Mouse (Mus musculus): ENCODE data around the gene Gm45234. TPM values are rescaled to one million over a fixed set of nuclear protein-coding genes. Genes with fewer than 3 reads are reported as not detected.
A peak's percentile ranks its signal among the peaks of the same experiment; 100 is the strongest.

The Gm45234 gene
- total RNA-seq, 2 experiments from 2014 or later, result 1.1 TPM; not detected in 1

GRCm38 (mm10) chr6:124767536-124767919 is 11.7 kb upstream of the Gm45234 start:
- no peak for DNase-seq

DNA sequence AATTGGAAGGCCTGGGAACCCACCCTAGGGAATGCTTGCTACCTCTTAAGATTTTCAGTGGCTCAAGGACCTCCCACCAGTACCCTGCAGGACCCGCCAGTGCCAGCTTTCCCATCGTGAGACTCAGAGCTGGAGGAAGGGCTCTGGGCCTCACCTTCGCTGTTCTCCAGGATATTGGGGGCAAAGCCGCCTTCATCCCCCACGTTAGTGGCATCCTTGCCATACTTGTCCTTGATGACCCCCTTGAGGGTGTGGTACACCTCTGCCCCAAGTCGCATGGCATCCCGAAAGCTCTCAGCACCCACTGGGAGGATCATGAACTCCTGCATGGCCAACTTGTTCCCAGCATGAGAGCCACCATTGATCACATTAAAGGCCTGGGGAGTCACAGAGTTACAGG is 10.1 kb upstream of the Gm45234 start:
- DNase-seq, result no peak

GRCm38 (mm10) chr6:124759259-124759658 is 3.4 kb upstream of the Gm45234 start:
- DNase-seq, result peak; percentile 92

GRCm38 (mm10) chr6:124758849-124759232 is 3.0 kb upstream of the Gm45234 start:
- no peak for DNase-seq

DNA sequence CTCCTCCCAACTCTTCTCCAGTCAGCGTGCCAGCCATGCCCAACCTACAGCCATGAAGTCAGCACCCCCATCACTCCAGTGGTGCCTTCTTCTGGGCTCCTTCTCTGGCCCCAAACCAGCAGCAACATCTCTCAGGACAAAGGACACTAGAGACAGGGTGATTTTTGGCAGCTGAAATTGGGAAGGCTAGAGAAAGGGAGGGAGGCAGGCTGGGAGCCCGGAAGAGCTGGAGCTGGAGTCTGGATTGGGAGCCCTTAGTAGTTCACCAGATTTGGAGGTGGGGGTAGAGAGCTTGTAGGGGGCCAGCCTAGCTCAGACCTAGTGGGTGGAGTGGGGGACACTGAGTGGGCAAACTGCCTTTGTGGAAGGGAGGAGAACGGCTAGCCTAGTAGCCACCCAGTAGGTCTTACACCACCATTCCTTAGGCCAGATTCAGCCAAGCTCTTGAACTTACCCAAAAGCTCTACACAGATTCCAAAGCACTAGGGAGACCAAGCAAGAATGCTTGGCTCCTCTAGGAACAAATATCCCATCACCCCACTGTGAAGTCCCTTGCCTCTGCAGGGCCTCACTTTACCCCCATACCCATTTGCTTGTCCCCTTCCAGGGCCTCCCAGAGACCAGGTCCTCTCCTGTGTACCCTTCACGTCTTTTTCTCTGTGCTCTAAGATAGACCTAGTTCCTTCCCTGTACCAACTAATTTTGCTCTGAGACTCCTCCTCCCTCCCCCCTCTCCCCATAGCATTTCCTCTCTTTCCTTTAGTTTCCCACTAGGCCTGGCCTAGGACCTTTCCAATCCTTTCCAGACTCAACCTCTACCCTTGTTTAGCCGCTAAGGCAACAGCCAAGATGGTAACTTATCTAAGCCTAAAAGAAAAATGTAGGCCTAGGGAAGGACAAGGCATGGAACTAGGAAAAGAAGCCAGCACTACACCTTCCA is 2.4 kb upstream of the Gm45234 start:
- peak; percentile 75 for DNase-seq

DNA sequence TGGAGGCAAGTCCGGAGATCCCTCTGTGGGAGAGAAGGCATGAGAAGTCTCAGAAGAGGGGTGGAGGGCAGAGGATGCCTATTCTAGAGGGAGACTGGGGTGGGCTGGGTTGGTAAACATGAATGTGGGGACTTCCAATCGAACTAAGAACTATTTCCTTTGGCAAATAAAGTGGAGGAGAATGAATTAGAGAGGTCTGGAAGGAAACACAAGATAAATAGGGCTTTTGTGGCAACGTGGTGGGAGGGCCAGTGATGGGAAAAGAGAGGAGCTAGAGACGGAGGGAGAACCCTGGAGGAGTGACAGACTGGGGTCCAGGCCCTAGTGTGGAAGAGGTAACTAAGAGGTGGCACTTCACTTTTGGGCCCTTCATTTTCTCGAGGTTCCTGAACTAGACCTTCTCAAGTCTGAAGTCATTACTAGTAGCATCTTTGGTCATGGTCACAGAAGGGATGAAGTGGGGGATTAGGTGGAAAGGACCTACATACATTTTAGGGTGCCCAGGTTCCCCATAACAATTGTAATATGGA is 1.6 kb upstream of the Gm45234 start:
- DNase-seq, result no peak

DNA sequence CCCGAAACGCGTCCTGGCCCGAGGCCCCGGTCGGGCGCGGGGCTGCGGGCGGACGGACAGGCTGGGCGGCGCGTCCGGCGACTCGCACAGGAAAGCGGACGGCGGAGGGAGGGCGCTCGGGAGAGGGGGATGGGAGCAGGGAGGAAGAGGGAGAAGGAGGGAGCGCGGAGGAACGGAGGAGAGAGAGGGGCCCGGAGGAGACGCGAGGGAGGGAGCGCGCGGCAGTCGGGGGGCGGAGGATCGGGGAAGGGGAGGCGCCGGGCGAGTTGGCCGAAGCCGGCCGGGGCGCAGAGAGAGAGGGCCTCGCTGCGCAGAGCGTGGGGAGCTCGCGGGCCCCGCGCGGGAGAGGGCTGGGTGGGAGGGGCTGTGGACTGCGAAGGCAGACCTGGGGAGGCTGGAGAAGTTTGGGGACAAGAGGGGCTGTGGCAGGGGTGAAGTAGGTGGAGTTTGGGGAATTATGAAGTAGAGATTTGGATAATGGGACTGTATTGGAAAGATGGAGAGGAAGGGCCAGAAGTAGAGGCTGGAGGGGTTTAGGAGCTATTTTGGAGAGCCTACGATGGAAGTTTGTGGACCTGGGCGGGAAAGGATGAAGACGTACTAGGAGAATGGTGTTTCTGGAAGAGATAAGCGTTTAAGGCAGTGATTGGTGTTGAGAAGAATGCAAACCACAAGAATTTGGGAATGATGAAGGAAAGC is 980 bp upstream of the Gm45234 start:
- peak; percentile 90 for DNase-seq

GRCm38 (mm10) chr6:124755306-124755705 is 515 bp downstream of the Gm45234 start:
- DNase-seq, result no peak

DNA sequence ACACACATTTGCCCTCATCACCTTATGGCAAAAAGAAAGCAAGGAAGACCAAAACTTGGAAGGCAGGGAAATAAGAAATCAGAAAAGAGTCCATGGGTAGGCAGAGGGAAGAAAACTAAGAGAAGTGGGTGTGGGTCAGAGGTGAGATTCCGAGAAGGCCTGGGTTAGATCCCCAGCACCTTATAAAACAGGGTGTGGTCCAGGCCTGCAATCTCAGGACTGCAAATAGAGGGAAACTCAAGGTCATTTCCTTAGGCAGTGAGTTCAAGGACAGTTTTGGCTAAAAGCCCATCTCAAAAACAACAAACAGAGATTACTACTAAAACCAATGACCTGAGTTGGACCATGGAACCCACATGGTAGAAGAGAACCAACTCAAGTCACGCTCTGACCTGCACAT is 2.0 kb downstream of the Gm45234 start:
- no peak for DNase-seq

DNA sequence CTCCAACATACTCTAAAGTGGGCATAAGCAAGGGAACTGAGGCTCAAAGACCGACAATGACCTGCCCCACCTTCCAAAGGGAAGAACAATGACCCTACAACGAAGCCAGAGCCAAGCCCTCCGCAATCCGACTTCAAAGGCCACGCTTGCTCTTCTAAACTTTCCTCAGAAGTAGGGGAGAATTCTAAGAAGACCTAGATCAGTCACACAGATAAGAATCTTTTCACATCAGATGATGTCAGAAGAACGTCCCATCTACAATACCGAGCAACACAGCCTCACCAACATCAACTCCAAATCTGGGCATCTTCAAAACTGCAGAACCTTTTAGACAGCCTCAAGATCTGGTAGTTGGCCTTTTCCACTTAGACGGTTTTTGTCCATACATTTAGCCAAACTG is 5.4 kb downstream of the Gm45234 start:
- DNase-seq, result no peak

- DNase-seq, result no peak
Measured at GRCm38 (mm10) chr6:124746654-124747632, 8.9 kb downstream of the Gm45234 start.

GRCm38 (mm10) chr6:124746296-124746605 is 9.6 kb downstream of the Gm45234 start:
- no peak for DNase-seq

DNA sequence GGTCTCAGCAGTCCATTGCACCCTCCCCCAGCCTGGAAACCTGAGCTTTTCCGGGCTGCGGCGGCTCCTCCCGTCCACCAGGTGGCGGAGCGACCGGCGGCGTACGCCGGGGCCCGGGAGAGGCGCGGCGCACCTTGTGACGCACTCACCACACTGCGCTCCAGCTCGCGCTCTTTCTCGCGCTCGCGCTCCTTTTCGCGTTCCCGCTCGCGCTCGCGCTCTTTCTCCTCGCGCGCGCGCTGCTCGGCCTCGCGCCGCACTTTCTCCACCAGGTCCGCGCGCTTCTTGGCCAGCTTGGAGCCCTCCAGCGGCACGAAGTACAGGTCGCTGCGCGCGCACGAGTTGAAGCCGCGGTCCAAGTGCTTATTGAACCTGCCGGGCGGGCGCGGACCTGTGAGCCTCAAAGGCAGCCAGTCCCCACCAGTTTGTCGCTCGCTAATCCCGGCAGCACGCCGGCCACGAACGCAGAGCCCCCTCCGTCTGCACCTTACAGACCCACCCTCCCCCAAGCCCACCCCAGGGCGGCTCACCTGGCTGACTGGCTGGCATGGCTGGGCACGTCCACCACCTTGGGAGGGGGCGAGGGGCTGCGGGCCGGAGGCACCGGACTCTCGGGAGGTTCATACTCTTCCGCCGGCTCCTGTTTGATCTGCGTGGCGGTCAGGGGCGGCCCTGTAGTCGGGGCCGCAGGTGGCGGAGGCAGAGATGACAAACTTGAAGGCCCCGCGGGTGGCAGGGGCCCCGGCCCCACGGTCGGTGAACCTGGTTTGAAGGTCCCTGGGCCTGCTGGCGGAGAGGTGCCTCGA is 10.1 kb downstream of the Gm45234 start:
- DNase-seq, result peak; percentile 96

DNA sequence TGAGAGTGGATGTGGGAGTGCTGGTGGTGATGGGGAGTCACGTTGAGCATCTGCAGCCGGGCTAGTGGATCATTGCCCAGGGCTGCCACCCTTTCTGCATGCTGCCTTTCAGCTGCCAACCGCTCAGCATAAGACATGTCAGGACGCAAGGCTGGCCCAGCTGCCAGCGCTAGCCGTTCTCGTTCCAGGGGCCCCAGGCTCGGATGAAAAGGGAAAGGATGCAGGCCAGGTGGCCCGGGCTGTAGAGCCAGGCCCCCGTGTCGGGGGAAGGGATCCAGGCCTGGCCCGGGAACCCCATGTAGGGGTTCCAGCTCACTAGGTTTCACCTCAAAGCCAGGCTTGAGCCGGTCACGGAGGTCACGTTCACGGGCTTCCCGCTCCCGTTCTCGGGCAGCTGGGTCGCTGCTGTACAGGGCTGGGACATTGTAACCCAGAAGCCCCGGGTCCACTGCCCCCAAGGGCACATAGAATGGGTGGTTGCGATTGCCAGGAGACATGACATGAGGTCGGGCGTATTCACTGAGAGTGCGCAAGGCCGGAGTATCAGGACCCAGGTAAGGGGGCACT is 11.0 kb downstream of the Gm45234 start:
- no peak for DNase-seq

DNA sequence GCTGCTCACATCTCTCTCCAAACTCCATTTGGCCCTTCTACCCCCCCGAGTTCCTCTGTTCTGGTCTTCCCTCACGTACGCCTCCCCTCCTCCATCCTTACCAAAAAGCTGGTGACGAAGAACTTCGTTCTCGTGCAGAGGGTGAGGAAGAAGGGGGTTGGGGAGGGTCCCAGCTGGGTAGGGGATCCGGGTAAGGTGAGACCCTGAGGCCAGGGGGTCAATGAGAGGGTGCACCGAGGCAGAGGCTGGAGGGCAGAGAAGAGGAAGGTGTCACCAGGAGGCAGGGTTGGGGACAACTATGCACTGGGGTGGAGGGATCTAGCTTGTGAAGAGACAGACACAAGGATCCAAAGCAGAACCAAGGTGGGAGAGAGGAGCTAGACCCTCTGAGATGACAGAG is 12.2 kb downstream of the Gm45234 start:
- no peak for DNase-seq

DNA sequence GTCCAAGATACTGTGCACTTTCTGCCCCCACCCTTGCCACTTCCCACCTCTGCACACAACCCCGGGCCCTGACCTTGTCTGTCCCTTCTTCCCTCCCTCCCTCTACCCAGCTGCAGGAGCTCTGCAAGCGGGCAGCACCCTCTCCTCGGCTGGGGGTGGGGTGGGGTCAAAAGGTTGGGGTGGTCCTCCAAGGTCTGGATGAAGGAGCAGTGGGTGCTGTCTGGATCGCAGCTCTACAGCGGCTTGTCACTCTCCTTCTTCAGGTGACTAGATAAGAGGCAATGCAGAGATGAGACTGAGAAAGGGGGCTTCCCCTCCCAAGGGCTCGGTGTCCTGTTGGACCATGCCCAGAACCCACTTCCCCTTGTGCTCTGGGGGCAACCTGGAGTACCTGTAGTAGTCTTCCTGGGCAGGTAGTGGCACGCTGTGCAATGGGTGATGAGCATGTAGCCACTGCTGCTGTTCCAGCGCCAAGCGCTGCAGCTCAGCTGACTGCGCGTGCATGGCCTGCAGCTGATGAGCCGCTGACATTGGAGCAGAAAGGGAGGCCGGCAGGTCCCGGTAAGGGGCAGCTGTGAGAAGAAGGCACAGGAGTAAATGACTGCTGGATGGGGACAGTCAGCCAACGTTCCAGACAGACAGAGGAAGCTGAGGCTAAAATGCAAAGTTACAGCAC is 12.8 kb downstream of the Gm45234 start:
- no peak for DNase-seq

DNA sequence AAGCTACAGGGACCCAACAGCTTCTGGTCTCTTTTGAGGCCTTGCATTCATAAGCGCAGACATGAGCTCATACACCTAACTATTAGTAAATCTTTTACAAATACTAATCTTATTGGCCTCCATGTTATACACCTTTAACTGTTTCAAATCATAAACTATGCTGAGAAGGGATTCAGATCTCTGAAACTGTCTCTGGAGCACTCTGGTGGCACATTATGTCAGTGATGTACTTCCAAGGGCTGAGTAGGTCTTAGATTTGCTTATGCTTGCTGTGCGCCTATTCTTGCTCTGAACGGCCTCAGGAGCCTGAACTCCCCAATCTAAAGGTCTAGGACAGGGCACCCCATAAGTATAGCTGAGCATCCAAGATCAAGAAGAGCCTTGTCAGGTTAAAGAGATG is 14.0 kb downstream of the Gm45234 start:
- no peak for DNase-seq

DNA sequence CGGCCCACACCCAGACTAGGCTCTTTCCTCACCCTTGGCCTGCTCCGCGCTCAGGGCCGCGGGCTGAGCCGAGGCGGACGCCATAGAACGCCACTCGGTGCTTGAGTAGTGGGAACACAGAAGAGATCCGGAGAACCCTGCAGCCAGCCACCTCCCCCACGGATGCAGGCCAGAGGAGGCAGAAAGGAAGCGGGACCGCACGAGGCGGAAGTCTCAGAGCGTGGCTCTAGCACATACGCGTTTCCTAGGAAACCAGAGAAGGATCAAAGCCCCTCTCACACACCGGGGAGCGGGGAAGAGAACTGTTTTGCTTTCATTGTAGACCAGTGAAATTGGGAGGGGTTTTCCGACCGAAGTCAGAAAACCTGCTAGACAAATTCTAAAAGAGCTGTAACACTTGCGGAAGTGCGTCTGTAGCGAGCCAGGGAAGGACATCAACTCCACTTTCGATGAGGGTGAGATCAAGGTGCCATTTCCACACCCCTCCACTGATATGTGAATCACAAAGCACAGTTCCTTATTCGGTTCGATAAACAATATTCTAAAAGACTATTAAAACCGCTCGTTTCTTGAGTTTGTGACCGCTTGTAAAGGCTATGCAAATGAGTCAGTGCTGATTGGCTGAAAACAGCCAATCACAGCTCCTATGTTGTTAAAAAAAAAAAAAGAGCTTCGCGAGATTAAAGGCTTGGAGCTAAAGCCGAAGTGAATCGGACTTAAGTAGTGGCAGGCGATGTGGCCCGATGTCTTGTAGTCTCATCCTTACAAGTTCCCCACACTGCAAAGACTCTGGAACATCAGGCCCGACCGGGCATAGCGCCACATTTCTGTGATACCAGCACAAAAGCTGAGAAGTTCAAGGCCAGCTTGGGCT is 14.7 kb downstream of the Gm45234 start, which contains the start of gene Grcc10:
Gene Grcc10, minus strand, starts transcription at position 487 of the 874 bp plus-strand sequence.
- DNase-seq, result peak; percentile 89

DNA sequence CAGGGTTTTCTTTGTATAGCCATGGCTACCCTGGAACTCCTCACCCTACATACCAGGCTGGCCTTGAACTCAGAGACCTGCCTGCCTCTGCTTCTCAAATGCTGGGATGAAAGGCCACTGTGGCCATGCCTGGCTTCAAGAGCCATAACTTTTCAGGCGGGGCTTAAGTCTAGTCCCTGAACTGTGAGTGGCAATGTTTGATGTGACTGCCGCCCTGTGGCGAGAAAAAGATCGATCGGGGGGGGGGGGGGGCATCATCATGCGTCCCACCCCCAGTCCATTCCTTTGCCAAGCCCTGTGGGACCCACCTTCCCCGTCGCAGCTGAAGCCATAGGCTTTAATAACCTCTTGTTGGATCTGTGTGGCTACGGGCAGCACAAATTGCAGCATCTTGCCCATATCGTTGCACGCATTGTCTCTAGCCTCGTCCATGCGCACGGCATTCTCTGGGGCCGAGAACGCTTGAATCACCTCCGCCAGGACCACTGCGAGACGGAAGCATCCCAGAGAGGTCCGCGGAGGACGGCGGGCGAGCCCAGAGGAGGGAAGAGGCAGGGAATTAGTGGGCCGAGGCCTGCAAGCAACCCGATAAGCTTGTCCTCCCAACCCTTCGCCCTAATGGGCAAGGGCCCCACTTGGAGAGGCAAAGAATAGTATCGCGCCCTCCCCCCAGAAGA is 15.5 kb downstream of the Gm45234 start:
- peak; percentile 69 for DNase-seq

All from adrenal gland, postnatal 10 days (tissue).